Mouse (Mus musculus) embryo, embryonic 11.5 days (tissue): ENCODE results near the gene Gm45062.
"Not testable (repeated sequence)": the region's sequence is repeated elsewhere in the genome, so short reads cannot be mapped to it uniquely, and the experiment has no call there.

Experiments used
- DNase-seq: peaks from one replicate; pipeline ENCODE4 v3.0.0-alpha.2; 2012; ENCODE audit warnings: low read depth, low spot score

The Gm45062 gene

DNA sequence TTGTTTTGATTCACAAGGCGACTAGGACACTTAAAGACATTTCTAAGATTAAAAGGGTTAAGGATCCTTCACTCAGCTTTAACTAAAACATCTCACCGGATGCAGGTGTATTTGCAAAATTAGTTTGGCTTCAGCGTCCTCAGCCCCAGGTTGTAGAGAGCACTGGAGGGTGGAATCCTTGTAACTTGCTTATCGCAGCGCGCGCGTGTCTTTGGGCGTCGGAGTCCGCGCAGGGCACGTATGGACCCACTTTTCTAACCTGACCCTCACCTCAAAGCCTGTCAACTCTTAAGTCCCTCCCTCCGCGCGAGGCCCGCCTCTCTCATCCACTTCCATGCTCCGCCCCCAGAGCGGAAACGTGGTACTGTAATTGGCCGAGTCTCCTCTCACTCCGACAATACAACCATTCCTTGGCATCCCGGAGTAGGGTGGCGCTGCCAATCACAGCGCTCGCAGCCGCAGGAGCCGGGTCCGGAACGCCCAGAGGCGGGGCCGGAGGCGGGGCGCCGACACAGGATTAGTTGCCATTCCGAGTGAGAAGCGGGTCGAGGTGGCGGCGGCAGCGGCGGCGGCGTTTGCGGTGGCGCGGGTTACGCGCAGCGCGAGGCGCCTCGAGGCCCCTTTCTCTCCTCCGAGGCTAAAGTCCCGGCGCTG, 249.8 kb downstream of the Gm45062 start:
- peak; percentile 97 for DNase-seq

DNA sequence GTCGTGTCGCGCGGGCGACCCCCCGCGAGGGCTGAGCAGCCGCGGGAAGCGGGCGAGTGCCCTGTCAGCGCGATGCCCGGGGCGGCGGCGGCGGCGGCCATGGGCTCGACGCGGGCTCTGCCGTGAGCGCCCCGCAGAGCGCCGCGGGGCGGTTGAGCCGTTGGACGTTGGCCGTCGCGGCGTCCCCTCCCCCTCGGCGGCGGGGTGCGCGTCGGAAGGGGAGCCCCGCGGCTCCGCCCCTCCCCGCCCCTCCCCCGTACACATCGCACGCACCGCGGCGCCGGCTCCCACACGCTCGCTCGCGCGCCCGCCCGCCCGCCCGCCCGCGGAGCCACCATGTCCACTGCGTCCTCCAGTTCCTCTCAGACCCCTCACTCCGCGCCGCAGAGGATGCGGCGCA, 250.3 kb downstream of the Gm45062 start, which contains the start of gene Glcci1:
Glcci1 (plus strand) TSS at position 50 of the 400 bp plus-strand sequence.
- peak; percentile 59 for DNase-seq

DNA sequence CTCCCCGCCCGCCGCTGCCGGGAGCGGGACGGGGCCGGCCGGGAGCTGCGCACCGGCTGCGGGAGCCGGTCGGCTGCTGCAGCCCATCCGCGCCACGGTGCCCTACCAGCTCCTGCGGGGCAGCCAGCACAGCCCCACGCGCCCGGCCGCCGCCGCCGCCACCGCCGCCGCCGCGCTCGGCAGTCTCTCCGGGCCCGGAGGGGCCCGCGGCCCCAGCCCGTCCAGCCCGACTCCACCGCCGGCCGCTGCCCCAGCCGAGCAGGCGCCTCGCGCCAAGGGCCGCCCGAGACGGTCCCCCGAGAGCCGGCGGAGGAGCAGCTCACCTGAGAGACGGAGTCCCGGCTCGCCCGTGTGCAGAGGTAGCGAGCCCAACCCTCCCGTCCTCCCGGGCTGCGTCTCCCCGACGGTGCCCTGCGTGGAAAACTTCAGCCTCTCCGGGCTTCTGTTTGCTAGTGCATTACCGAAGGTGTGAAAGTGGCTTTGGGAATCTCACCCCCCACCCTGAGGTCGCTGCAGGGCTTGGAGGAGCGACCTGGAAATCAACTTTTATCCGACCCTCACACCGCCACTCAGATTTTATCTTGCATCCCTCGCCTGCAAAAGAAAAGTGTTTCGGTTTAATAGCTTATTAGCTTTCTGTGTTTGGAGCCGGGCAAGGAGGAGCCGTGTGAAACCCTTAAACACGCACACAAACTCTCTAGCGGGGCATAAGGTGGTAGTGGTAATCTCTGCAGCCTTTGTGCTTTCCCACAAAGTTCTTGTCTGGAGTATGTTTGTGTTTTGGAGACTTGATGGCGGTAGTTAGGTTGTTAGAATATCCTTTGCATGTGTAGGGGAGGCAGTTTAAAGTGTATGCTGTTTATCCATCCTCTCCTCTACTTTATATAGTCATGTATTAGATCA, 251.0 kb downstream of the Gm45062 start:
- DNase-seq = no peak

DNA sequence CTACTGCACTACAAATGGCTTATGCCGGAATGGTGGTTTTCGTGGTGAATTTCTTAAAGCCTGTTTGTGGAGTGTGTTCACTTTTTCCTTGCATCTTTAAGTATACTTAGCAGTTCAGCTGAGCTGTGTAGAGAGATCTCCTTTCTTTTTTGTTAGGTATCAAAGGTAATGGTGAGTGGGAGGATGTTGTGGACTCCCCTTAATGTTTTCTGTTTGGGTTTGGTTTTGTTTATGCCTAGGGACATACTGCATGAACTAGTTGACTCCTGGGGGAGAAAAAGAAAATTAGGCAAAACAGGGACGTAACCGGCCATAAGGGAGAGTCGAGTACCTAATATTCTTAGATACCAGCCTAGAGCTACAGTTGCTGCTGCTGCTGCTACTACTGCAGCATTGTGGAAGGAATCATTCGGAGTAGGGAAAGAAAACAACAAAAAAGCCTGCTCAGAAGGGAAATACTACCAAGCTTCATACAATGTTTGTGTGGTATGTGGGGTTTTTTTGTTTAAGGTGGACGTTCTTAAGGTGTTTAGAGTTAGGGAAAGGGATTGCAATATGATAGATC, 251.7 kb downstream of the Gm45062 start:
- DNase-seq = no peak

DNA sequence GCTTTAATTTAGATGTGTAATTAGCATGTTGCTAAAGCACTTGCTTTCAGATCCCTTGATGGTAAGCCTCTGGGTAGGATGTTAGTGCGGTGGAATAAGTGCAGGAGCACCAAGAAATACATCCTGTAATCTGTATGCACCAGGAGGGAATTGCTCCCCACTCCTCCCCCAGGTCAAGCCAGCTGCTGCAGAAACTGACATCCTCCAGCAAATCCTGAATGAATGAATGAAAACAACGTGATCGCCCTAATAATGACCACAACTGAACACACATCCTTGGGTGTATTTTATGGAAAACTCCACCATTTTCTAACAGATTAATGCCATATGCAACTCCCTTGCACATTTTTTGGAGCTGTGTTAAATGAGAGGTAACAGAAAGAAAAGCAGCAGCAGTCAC, 252.2 kb downstream of the Gm45062 start:
- no peak for DNase-seq

DNA sequence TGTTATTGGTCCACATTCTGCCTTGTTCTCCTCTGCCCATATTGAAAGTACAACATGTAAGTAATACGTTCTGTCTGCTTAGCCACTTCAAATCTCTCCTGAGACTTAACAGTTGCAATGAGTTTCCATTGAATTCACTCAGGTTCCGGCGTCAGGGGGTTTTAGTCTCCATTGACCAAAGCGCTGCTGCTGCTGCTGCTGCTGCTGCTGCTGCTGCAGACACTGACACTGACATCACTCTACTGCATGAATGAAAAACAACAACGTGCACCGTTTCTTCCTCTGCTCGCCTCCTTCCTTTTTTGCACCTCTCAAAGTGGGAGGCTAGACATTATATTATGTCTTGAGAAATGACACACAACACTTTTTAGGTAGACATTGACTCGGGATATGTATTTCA, 253.2 kb downstream of the Gm45062 start:
- DNase-seq = no peak

DNA sequence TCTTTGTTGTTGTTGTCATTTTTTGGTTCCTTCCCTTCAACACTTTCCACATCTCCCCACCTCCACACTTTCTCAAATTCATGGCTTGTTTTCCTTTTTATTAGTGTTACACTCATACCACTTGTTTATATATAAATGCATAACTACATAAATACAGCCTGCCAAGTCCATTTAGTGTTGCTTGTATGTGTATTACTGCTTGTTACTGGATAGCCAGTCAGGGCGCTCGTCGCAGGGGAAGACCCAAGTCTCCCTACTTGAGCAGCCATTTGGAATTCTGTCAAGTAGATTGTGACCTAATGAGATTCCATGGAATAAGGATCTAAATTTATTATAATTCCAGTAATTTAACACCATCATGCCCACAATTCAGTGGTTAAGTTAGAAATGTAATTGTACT, 260.4 kb downstream of the Gm45062 start:
- DNase-seq = no peak

DNA sequence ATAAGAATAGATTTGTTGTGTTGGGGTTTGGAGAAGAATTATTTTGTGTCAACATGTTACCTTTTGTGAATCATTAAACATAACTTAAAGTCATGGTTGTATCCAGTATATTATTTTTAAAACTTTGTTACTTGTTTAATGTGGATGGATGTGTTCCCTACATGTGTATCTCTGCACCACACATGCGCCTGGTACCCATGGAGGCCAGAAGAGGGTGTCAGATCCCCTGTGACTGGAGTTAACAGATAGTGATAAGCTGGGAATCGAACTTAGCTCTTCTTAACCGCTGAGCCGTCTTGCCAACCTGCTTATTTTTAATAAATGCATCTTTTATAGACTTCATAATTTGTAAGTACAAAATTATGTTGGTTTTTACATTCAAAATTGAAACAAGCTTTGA, 262.0 kb downstream of the Gm45062 start:
- DNase-seq = no peak

DNA sequence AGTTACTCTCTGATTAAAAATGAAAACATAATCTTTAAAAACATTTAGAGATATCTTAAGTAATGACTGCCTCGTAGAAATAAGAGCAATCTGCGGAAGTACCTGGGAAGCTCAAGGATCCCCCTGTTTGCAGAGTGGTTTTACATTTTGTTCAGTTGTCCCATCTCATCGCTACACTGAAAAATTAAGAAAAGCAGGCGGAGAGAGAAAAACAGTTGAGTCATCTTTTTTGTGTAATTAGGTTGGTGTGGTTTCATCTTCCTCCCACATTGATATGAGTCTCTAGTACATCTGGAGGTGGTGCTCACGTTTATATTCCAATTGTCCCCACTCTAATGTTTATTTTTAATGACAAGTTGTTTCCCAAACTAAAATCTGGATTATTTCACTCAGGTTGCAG, 265.5 kb downstream of the Gm45062 start:
- no peak for DNase-seq

DNA sequence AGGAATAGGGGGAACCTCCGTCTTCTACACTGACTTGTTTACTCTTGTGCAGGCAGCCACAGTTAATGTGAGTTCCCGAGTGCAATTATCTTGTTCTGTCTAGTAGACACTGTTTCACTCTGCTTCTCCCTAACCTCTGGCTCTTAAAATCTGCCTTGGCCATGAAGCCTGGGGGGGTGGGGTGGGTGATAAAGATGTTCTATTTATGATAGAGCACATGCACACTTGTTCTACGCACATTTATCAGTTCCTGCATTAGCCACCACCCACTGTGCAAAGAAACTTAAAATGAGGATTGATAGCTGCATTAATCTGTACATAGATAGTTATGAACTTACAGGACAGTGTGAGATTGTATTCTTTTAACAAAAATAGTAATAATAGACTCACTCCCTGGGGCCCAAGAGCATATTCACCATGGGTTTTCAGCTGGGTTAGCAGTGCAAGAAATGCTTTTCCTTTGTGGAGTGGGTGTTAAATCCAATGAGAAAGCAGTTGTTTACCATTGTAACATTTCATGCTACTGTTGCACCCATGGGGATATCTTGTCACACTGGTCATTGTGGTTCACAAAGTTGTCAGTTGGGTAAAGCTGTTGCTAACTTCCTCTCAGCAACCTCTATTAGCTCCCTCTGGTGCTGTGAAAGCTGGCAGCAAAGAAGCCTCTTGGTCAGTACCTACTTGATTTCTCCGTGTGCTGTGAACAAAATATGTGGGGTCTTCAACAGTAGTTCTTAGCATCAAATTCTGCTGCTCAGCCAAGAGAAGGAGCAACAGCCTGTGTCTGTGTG, 272.0 kb downstream of the Gm45062 start:
- DNase-seq = no peak

DNA sequence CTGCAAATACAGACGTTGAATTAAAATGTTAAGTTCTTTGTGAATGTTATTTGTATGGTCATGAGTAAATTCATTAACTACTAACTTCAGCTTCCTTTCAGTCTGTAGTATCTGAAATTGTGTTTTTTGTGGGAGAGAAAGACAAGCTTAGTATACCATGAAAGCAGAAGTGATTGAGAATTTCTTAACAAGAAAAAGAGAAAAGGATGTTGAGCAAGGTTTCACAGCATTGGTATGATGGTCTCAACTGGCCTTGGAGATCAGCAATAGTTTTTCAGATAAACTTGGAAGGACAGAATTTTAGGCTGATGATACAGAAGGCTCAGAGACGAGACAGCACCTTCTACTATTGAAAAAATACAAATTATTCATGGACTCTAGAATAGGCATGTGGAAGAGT, 277.7 kb downstream of the Gm45062 start:
- no peak for DNase-seq

DNA sequence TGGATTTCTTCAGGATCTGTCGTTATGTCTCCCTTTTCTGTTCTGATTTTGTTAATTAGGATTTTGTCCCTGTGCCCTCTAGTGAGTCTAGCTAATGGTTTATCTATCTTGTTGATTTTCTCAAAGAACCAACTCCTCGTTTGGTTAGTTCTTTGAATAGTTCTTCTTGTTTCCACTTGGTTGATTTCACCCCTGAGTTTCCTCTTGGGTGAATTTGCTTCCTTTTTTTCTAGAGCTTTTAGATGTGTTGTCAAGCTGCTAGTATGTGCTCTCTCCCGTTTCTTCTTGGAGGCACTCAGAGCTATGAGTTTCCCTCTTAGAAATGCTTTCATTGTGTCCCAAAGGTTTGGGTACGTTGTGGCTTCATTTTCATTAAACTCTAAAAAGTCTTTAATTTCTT, 282.3 kb downstream of the Gm45062 start:
- DNase-seq = not testable (repeated sequence)

DNA sequence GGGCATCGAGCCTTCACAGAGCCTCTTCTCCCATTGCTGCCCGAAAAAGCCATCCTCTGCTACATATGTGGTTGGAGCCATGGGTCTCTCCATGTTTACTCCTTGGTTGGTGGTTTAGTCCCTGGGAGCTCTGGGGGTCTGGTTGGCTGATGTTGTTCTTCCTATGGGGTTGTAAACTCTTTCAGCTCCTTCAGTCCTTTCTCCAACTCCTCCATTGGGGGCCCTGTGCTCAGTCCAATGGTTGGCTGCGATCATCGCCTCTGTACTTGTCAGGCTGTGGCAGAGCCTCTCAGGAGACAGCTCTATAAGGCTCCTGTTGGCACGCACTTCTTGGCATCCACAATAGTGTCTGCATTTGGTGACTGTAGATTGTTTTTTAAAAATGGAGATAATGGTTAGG, 285.6 kb downstream of the Gm45062 start:
- DNase-seq = no peak

DNA sequence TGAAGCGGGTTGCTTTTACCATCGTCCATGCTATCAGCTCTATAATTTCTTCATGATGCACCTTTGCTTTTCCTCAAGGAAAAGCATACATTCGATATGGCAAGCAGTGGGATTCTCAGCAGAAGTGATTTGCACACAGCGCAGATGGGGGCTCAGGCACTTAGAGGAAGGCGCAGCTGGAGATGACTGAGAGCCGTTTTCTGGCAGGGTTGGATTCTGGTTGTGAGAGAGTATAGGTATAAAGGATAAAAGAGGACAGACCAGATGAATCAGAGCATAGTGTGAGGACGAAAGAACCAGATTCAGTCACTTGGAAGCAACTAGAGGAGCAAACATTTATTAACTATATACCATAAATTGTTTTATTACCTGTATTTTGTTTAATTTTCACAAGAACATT, 286.5 kb downstream of the Gm45062 start:
- DNase-seq = no peak

DNA sequence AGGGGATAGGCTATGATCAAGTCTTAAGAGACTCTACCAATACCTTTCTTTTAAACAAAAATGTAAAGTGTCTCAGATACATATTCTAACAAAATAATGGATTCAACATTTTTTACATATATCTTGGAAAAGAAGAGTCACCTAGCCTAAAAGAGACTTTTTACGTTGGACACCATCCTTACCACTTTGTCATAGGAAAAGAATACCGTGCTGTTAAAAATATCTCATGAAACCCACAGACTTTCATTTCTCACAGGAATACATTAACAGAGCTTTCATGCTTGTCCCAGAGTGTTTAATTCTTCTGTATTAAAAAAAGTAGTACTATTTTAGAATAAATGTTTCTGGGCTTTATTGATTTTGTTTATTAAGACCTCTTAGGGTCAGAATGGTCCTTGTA, 291.9 kb downstream of the Gm45062 start:
- no peak for DNase-seq

DNA sequence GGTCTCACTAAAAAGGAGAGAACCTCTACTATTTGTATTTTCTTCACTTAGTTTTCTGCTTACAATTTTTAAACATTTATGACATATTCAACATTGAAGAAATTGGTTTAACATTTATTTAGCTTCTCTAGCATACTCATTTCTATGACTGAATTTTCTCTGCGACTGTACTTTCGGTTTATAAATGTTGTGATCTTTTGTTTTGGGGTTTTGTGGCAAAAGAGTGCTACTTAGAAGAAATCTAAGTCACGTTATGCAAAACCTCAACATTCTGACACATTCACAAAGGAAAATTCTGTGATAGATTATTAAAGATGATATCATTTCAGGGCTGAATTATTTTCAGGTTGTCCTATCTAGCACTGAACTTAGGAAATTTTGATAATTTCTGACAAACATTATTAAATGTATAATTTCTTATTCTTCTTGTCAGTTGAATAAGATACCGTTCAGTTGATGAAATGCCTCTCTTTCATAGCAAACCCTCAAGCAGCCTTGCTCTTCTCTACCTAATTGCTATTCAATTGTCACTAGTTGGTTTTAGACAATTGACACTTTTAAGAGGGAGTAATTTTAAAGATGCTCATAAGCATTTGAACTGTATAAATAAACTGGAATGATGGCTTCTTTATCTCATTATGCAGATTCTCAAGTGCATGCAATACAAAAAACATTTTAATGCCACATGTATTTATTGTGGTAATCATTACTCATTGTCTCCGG, 297.8 kb downstream of the Gm45062 start:
- DNase-seq = no peak

DNA sequence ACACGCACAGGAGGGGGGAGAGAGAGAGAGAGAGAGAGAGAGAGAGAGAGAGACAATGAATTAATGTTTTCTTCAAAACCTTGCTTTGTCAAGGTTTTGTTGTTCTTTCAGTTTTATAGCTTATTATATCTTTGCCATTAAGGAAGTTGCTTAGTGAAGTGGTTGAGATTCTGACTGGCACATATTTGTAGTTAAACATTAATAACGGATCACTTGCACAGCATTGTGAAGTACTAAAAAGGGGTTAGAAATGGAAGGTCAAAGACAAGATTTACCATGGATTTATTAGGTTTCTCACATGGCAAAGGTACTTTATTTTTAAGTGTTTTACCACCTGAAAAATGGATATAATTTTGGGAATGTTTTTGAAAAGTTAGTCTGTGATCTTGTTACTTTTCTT, 301.4 kb downstream of the Gm45062 start:
- no peak for DNase-seq

DNA sequence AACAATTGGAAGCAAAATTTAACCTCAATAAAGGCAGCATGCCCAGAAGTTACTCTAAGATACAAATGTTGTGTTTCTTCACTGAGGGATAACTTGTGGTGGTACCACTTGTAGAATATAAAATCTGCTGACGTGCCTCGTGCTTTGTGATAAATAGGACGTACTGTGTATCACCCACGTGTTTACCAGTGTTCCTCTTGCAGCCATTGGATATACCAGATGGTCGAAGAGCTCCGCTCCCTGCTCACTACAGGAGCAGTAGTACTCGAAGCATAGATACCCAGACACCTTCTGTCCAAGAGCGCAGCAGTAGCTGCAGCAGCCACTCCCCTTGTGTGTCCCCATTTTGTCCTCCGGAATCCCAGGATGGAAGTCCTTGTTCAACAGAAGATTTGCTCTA, 323.1 kb downstream of the Gm45062 start:
- DNase-seq = no peak

DNA sequence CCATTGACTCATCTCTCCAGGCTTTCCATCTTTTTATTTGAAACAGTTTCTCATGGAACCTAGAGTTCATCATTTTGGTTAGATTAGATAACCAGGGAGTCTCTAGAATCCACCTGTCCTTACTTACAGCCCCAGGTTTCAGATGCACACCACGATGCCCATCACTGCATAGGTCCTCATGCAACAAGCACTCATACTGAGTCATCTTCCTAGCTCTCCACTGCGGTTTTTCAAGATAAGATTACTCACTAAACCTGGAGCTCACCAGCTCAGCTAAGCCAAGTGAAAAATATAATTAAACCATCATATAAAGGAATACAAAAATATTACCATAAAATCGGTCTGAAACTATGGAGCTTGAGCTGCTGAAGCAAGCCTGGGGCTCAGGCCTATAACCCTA, 324.6 kb downstream of the Gm45062 start:
- DNase-seq = no peak

DNA sequence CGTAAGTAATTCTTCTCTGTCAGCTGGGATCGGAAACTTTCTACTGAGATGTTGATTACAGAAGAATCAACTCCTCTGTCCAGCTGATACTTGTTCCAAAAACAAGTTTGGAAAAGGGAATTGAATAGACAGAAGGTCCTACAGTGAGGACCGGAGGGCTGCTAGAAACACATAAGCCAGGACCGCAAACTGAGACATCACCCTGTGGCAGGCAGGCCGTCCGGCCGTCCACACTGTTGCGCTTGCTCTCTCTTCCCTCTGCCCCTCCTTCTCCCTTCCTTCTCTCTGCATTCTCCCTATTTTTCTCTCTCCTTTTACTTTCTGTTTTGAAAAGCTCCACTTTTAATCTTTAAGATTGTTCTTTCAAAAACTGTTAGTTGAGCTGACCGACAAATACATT, 332.4 kb downstream of the Gm45062 start:
- no peak for DNase-seq

DNA sequence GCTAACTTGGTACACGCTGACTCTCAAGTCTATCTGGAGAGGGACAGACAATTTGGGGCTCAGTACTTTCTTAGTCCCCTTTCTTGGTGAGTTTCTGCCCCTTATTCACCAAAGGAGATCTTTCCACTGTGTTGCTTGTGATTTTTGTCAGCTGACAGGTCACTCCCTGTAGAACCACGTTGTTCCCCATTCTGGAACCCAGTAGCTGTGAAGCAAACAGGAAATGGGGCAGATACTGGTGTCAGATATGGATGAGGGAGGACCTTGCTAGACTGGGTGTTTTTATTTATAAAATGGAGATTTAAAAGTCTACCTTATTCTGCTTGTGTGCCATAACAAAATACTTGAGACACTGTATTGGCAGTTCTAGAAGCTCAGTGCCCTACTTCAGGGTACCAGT, 358.1 kb downstream of the Gm45062 start:
- no peak for DNase-seq
